Mouse (Mus musculus): ENCODE data around the gene Klrb1a.

- TF ChIP-seq CEBPB (IDR thresholded peaks at IDR 0.05; ENCODE audit: low read depth) (no peak), CTCF (IDR thresholded peaks at IDR 0.05; ENCODE audit: control insufficient read depth, insufficient read depth, insufficient read length) (no peak), USF1 (IDR thresholded peaks at IDR 0.05; ENCODE audit: low read depth) (no peak), MYOG (IDR thresholded peaks at IDR 0.05; ENCODE audit: control insufficient read depth, extremely low read depth, insufficient read length) (no peak), MAX (IDR thresholded peaks at IDR 0.05) (no peak), FOSL1 (IDR thresholded peaks at IDR 0.05; ENCODE audit: insufficient read depth, low read length, poor library complexity, severe bottlenecking) (no peak)
These were observed 1.1 kb upstream of the Klrb1a start for GRCm38 (mm10) chr6:128624425-128624824.
